Mouse (Mus musculus): ENCODE measurements around the gene Smim13. TPM values are rescaled to one million over a fixed set of nuclear protein-coding genes. Genes with fewer than 3 reads are reported as not detected.
"Not testable (repeated sequence)": the region's sequence is repeated elsewhere in the genome, so short reads cannot be mapped to it uniquely, and the experiment has no call there.

Gene Smim13
- 24.9 and 25.3 TPM in 2 replicates for polyA plus RNA-seq (2015; fragmentation: Nextera tagmentation; extraction: Ambion mirVana)

DNA sequence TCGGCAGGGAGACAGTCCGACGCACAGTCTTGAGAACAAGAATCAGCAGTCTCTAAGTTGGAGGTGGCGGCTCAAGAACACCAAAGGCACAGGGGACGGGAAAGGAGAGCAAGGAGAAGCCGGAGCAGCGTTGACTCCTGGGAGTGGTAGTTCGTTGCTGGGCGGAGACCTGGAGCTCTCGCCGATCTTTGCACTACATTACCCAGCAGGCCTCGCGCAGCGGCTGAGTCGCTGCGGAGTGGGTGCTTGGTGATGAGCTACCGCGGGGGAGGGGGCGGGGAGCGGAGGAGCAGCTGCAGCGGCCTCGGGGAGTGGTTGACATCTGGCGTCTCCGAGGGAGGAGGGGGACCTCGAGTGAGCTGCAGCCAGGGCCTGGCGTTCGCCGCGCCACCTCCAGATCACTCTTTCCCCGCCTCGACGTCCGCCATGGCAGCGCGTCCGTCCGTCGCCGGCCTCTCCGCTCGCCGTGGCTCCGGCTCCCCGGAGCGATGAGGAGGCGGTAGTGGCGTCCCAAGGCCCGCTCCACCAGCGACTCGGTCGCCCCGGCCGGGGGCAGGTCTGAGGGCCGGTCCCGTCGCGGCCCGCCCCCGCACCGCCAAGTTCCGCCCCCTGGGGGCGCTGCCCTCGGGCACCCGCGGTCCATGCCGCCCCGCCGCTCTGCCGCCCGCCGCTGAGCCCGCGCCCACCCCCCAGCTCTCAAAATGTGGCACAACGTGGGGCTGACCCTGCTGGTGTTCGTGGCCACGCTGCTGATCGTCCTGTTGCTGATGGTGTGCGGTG is at the start of gene Smim13:
Smim13 (plus strand) TSS at position 307 of the 780 bp plus-strand sequence.
- Histone ChIP-seq H3K9ac (peak within 1 kb of the TSS; percentile 83), H3K27me3 (replicated peaks) (0 out of 2 replicates have a peak, but pooled peaks cover 10% of the 10 kb centered on the region), H3K4me1 (peaks cover 17% of the 10 kb centered on the region), H3K27ac (peak within 1 kb of the TSS; percentile 90), H3K36me3 (replicated peaks) (no peaks in the 10 kb centered on the region), H3K4me3 (peak within 1 kb of the TSS; percentile 78), H3K4me2 (peak within 1 kb of the TSS; percentile 59), H3K9me3 (no peaks in the 10 kb centered on the region)
- ATAC-seq (replicated peaks), result peak; percentile 99
- WGBS, result under 1% methylated on average over 77 of the region's 78 CpGs

DNA sequence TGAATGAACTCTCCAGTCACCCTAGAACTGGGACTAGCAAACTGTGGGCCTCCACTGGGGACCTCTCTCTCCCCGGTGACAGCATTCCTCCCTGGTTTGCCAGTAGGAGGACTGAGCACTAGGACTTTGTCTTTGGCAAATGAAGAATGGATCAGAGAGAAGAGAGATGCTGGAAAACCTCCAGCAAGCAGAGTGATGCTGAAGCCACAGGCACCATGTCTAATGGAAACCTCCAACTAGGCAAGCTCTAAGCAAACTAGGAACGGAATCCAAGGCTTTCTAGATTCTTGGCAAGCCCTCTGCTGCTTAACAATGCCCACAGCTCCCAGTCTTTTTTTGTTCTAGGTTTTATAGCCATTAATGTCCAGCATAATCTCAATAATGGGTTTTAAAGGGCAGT is 48.8 kb upstream of the Smim13 start:
- Histone ChIP-seq H3K4me2 (no peak overlapping the region), H3K27ac (no peak overlapping the region), H3K4me1 (peaks cover 14% of the 10 kb centered on the region; the same call in 1 of the 2 replicates), H3K27me3 (replicated peaks) (no peaks in the 10 kb centered on the region), H3K9me3 (no peaks in the 10 kb centered on the region), H3K36me3 (replicated peaks) (no peaks in the 10 kb centered on the region), H3K4me3 (no peak overlapping the region), H3K9ac (no peak overlapping the region)
- ATAC-seq (replicated peaks), result no peak
- WGBS, result 72% methylated on average over 2 of the region's 2 CpGs

DNA sequence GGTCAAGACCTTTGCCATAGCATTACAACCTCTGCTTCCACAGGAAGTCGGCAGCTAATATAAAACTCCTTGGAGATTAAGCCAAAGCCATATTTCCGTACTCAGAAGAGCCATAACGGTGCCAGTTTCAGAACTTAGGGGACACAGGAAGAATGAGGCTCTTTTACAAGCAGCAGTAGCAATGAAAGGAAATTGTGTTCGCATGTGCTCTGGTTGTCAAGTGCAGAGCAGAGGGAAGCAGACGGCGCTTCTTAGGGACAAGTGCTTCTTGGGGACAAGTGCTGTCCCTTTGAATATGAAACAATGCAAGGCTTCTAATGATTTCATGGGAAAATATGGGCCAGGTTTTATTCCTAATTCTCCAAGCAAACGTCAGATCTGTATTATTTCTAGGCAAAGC is 46.4 kb upstream of the Smim13 start:
- H3K9me3 ChIP-seq, result no peaks in the 10 kb centered on the region
- no peak overlapping the region for H3K9ac ChIP-seq
- ATAC-seq (replicated peaks), result no peak
- peaks cover 14% of the 10 kb centered on the region; the same call in 1 of the 2 replicates for H3K4me1 ChIP-seq
- H3K36me3 ChIP-seq (replicated peaks), result no peaks in the 10 kb centered on the region
- H3K4me2 ChIP-seq, result no peak overlapping the region
- H3K4me3 ChIP-seq, result no peak overlapping the region
- WGBS, result 48% methylated on average over 7 of the region's 7 CpGs
- H3K27me3 ChIP-seq (replicated peaks), result no peaks in the 10 kb centered on the region
- H3K27ac ChIP-seq, result no peak overlapping the region

DNA sequence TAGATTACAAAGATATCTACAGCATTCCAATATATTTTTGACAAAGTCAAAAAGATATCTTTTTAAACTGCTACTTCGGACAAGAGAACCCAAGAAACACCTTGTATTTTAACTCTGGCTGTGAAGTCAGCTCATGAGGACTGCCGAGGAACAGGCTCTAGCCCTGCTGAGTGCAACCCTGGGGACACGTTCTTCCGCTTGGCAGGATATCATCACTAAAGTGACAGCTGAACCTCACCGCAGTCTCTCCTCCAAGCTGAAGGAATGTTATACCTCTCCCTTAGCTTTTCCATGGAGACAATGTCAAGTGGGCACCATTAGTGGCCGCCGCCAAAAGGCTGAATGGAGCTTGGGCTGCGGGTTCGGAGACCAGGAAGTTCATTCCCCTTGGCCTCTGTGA is 46.0 kb upstream of the Smim13 start:
- 64% methylated on average over 9 of the region's 9 CpGs for WGBS
- no peak for ATAC-seq (replicated peaks)
- no peaks in the 10 kb centered on the region for H3K36me3 ChIP-seq (replicated peaks)
- no peak overlapping the region for H3K4me3 ChIP-seq
- no peak overlapping the region for H3K9ac ChIP-seq
- H3K4me2 ChIP-seq, result no peak overlapping the region
- H3K27ac ChIP-seq, result no peak overlapping the region
- no peaks in the 10 kb centered on the region for H3K9me3 ChIP-seq
- H3K4me1 ChIP-seq, result peaks cover 14% of the 10 kb centered on the region; the same call in 1 of the 2 replicates
- H3K27me3 ChIP-seq (replicated peaks), result no peaks in the 10 kb centered on the region

DNA sequence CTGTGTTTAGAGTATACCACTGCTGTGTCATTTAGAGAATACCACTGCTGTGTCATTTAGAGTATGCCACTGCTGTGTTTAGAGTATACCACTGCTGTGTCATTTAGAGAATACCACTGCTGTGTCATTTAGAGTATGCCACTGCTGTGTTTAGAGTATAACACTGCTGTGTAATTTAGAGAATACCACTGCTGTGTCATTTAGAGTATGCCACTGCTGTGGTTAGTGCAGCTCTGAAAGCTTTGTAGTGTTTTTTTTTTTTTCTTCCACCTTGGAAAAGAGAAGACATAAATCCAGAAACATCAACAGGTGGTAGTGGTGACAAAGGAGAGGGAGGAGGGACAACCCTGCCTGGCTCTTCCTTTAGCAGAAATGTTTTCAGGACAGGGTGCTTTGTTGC is 44.1 kb upstream of the Smim13 start:
- H3K9me3 ChIP-seq; ATAC-seq (replicated peaks); H3K27me3 ChIP-seq (replicated peaks); H3K4me3 ChIP-seq; H3K36me3 ChIP-seq (replicated peaks); H3K27ac ChIP-seq; H3K4me2 ChIP-seq; H3K9ac ChIP-seq: not testable (repeated sequence)
- peaks cover 14% of the 10 kb centered on the region; the same call in 1 of the 2 replicates for H3K4me1 ChIP-seq

DNA sequence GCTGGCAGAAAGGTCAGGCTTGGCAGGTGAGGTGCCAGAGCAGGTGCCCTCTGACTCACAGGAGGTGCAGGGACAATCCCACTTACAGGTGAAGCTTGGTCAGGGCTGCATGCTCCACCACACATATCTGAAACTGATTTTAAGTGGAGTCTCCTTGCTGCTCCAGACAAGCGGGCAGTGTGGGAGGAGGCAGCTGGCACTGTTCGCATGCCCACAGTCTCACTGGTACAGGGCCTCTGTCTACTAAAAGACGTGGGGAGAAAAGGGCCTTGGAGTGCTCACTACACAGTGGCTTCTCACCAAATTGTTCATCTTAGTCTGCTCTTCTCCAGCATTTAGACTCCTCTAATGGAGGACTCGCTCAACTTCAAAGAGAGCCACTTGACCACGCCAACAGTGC is 43.4 kb upstream of the Smim13 start:
- Histone ChIP-seq H3K4me3 (no peak overlapping the region), H3K27ac (no peak overlapping the region), H3K9ac (no peak overlapping the region), H3K4me1 (peaks cover 14% of the 10 kb centered on the region; the same call in 1 of the 2 replicates), H3K9me3 (no peaks in the 10 kb centered on the region), H3K27me3 (replicated peaks) (no peaks in the 10 kb centered on the region), H3K4me2 (no peak overlapping the region), H3K36me3 (replicated peaks) (no peaks in the 10 kb centered on the region)
- WGBS, result 87% methylated on average over 5 of the region's 5 CpGs
- no peak for ATAC-seq (replicated peaks)

DNA sequence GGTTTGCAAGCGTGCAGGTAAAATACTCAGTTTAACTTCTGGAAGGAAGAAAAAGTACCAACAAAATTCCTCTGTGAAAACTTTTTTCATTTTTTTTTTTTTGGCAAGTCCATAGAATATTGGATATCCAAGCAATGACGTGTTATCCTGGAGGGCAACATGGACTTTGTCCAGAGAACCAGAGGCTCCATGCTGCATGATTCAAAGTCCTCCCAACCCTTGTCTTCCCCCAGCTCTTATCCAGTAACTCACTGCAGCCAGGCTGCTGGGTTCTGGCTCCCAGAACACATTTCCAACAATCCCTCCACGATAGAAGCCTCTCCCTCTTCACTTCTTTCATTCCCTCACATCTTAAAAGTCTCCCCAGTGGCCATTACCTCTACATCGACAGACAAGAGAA is 38.4 kb upstream of the Smim13 start:
- WGBS, result 71% methylated on average over 4 of the region's 4 CpGs

DNA sequence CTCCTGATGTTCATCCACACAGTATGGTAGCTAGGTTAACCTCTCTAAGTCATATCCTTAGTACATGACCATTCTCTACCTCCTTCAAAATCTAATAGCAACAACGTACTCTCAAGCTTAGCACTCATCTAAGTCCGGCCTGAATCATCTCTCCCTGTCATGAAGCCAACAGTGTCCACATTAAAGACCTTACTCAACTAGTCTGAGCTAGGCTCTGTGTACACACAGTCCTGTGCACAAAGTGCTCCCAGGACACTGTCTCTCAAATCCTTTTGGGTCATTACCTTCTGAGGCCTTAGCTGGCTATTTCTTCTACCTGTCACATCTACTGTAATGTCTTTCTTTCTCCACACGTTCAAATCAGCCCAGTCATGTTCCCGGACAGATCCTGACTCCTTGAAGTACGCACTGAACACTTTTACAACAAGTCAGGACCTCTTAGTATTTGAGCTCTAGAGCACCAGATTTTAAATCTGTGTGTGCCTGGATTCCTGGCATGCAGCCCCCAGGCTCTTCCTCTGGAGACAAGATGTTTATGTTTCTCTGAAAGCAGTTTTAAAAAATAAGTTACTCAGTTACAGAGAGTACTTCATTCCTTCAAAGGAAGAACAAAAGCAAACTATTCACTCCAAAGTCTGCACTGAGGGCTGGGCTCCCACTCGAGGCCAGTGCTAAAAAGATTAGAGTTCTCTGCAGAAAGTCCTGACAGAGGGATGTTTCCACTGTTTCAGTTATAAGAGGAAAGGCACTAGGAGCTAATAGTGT is 36.9 kb upstream of the Smim13 start:
- no peak for ATAC-seq (replicated peaks)
- WGBS, result 79% methylated on average over 6 of the region's 6 CpGs
- Histone ChIP-seq H3K9me3 (no peaks in the 10 kb centered on the region), H3K4me2 (no peak overlapping the region), H3K9ac (no peak overlapping the region), H3K4me1 (peaks cover 12% of the 10 kb centered on the region; the same call in 1 of the 2 replicates), H3K36me3 (replicated peaks) (no peaks in the 10 kb centered on the region), H3K27ac (no peak overlapping the region), H3K27me3 (replicated peaks) (no peaks in the 10 kb centered on the region), H3K4me3 (no peak overlapping the region)

More for the DNA sequence above, 38.4 kb upstream of the Smim13 start:
- Histone ChIP-seq H3K4me1 (peaks cover 8% of the 10 kb centered on the region; the same call in 1 of the 2 replicates), H3K9me3 (no peaks in the 10 kb centered on the region), H3K4me2 (no peak overlapping the region), H3K27ac (0 out of 2 replicates have a peak overlapping the region, but pooled peaks have one; percentile 30), H3K9ac (no peak overlapping the region), H3K4me3 (no peak overlapping the region), H3K36me3 (replicated peaks) (no peaks in the 10 kb centered on the region), H3K27me3 (replicated peaks) (no peaks in the 10 kb centered on the region)
- no peak for ATAC-seq (replicated peaks)

DNA sequence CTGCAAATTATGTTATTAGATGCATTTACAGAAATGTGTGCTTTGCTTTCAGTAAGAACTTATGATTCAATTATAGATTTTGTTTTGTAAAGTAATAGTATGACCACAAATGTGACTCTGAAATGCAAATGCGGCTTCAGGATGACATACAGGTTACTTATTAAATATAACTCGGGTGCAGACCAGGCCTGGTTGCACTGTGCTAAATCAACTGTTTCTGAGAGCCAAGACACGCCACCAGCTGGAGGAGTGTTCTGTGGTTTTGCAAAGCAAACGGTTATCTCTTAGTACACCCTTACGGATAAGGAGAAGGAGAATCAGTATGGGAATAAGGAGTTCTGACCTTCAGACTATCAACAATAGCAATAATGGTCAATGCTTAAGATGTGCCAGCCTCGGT is 34.0 kb upstream of the Smim13 start:
- H3K4me1 ChIP-seq, result peaks cover 20% of the 10 kb centered on the region
- 85% methylated on average over 6 of the region's 6 CpGs for WGBS
- no peak overlapping the region for H3K27ac ChIP-seq
- ATAC-seq (replicated peaks), result no peak
- H3K9ac ChIP-seq, result no peak overlapping the region
- H3K9me3 ChIP-seq, result no peaks in the 10 kb centered on the region
- H3K36me3 ChIP-seq (replicated peaks), result no peaks in the 10 kb centered on the region
- no peaks in the 10 kb centered on the region for H3K27me3 ChIP-seq (replicated peaks)
- no peak overlapping the region for H3K4me3 ChIP-seq
- H3K4me2 ChIP-seq, result no peak overlapping the region

DNA sequence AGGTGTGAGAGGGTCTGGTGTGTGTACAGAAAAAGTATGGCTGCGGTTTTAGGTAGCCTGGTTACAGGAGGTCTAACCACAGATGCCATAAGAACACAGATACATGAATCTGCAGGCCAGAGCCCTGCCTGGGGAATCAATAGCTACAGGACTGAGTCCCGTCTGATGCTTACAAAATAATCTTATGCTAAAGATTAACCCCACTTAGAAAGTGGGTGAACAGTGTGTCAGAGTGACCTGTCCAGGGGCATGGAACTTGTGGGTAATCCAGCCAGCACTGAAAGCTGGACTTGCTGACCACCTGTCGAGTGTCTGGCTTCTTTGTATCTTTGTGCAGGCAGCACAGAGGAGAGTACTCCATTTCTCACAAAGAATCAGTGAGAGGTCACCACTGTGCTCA is 33.4 kb upstream of the Smim13 start:
- no peak overlapping the region for H3K9ac ChIP-seq
- no peaks in the 10 kb centered on the region for H3K36me3 ChIP-seq (replicated peaks)
- no peak overlapping the region for H3K27ac ChIP-seq
- H3K4me1 ChIP-seq, result peaks cover 20% of the 10 kb centered on the region
- no peaks in the 10 kb centered on the region for H3K27me3 ChIP-seq (replicated peaks)
- 69% methylated on average over 3 of the region's 3 CpGs for WGBS
- H3K9me3 ChIP-seq, result no peaks in the 10 kb centered on the region
- no peak for ATAC-seq (replicated peaks)
- no peak overlapping the region for H3K4me2 ChIP-seq
- no peak overlapping the region for H3K4me3 ChIP-seq

DNA sequence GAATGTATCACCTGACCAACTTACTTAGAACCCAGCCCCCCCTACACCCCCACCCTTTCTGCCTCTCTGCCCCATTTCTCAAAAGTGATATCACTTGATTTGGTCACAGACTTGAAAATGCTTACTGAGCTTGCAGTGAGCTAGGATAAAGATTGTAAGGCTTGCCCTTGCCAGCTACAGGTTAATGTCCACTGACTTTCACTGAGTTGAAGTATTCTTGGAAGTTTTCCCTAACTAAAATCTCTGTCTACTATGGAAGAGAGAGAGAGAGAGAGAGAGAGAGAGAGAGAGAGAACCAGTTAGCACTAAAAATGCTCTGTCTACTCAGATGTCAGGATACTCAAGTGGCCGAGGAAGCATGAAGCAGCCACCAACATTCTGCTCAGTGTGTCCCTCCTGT is 30.6 kb upstream of the Smim13 start:
- 29% methylated on average over 1 of the region's 1 CpGs for WGBS
- H3K4me2 ChIP-seq, result peak overlapping the region; percentile 42

DNA sequence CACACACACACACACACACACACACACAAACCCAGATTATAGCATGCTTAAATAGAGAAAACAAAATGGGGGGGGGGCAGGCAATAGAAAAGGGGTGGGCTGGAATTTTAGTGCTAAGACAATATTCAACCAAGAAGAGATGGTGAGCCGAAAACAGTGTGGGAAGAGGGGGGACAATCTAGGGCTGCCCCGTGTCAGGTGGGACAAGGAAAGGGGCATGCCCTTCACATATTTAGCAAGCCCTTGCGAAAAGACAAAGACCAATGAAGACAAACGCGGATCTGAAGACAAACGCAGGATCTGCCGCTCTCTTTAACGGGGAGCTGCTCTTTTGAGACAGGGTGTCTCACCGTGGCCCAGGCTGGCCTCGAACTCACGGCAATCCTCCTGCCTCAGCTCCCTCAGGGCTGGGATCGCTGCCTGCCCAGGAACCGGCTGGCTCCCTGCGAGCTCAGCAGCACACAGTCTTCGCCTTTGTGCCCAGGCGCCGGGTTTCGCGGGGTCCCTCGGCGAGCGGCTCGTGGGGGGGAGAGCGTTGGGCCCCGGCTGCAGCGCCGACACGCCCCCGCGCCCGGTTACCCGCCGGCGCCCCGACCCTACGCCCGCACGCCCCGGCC is 29.8 kb upstream of the Smim13 start:
- H3K4me1 ChIP-seq, result peaks cover 12% of the 10 kb centered on the region
- no peaks in the 10 kb centered on the region for H3K36me3 ChIP-seq (replicated peaks)
- peak overlapping the region; percentile 68 for H3K9ac ChIP-seq
- no peaks in the 10 kb centered on the region for H3K9me3 ChIP-seq
- H3K4me2 ChIP-seq, result peak overlapping the region; percentile 42
- H3K27ac ChIP-seq, result peak overlapping the region; percentile 79
- WGBS, result under 1% methylated on average over 38 of the region's 39 CpGs
- no peaks in the 10 kb centered on the region for H3K27me3 ChIP-seq (replicated peaks)
- H3K4me3 ChIP-seq, result peak overlapping the region; percentile 65
- ATAC-seq (replicated peaks), result peak; percentile 83

More for the DNA sequence above, 30.6 kb upstream of the Smim13 start:
- H3K27ac ChIP-seq, result no peak overlapping the region
- no peak overlapping the region for H3K9ac ChIP-seq
- H3K4me1 ChIP-seq, result peaks cover 12% of the 10 kb centered on the region
- no peaks in the 10 kb centered on the region for H3K27me3 ChIP-seq (replicated peaks)
- no peaks in the 10 kb centered on the region for H3K36me3 ChIP-seq (replicated peaks)
- H3K9me3 ChIP-seq, result no peaks in the 10 kb centered on the region
- peak overlapping the region; percentile 65 for H3K4me3 ChIP-seq
- 0 out of 2 replicates have a peak, but pooled peaks have one; percentile 2 for ATAC-seq (replicated peaks)

Measured in midbrain, embryonic 15.5 days (tissue).